Mouse (Mus musculus): ENCODE results near the gene Asns.
A peak's percentile ranks its signal among the peaks of the same experiment; 100 is the strongest.

The Asns gene

GRCm38 (mm10) chr6:7692884-7693585 lies at the start of gene Asns:
TSS of gene Asns (minus strand) at chr6:7693254.
- DNase-seq (ENCODE audit: low read depth, low spot score) = peak; percentile 63

- DNase-seq (ENCODE audit: low read depth, low spot score) = no peak
Observed at GRCm38 (mm10) chr6:7741721-7742120, 48.7 kb upstream of the Asns start.

- no peak for DNase-seq (ENCODE audit: low read depth, low spot score)
Observed at GRCm38 (mm10) chr6:7737842-7738241, 44.8 kb upstream of the Asns start.

GRCm38 (mm10) chr6:7732754-7733708 lies 40.0 kb upstream of the Asns start:
- DNase-seq (ENCODE audit: low read depth, low spot score) = peak; percentile 72

- DNase-seq (ENCODE audit: low read depth, low spot score) = no peak
Observed at GRCm38 (mm10) chr6:7732097-7732496, 39.0 kb upstream of the Asns start.

GRCm38 (mm10) chr6:7729128-7729527 lies 36.1 kb upstream of the Asns start:
- DNase-seq (ENCODE audit: low read depth, low spot score) = no peak

GRCm38 (mm10) chr6:7728241-7728640 lies 35.2 kb upstream of the Asns start:
- no peak for DNase-seq (ENCODE audit: low read depth, low spot score)

GRCm38 (mm10) chr6:7716236-7716635 lies 23.2 kb upstream of the Asns start:
- DNase-seq (ENCODE audit: low read depth, low spot score) = no peak

- no peak for DNase-seq (ENCODE audit: low read depth, low spot score)
Observed at GRCm38 (mm10) chr6:7714230-7714629, 21.2 kb upstream of the Asns start.

GRCm38 (mm10) chr6:7711837-7712330 lies 18.8 kb upstream of the Asns start:
- no peak for DNase-seq (ENCODE audit: low read depth, low spot score)

GRCm38 (mm10) chr6:7708246-7708645 lies 15.2 kb upstream of the Asns start:
- DNase-seq (ENCODE audit: low read depth, low spot score) = no peak

GRCm38 (mm10) chr6:7706796-7707195 lies 13.7 kb upstream of the Asns start:
- no peak for DNase-seq (ENCODE audit: low read depth, low spot score)

GRCm38 (mm10) chr6:7697999-7698699 lies 5.1 kb upstream of the Asns start:
- DNase-seq (ENCODE audit: low read depth, low spot score) = no peak

- DNase-seq (ENCODE audit: low read depth, low spot score) = no peak
Observed at GRCm38 (mm10) chr6:7697077-7697643, 4.1 kb upstream of the Asns start.

GRCm38 (mm10) chr6:7696641-7697040 lies 3.6 kb upstream of the Asns start:
- no peak for DNase-seq (ENCODE audit: low read depth, low spot score)

GRCm38 (mm10) chr6:7695901-7696300 lies 2.8 kb upstream of the Asns start:
- no peak for DNase-seq (ENCODE audit: low read depth, low spot score)

- DNase-seq (ENCODE audit: low read depth, low spot score) = no peak
Observed at GRCm38 (mm10) chr6:7693666-7694065, 612 bp upstream of the Asns start.

GRCm38 (mm10) chr6:7692451-7692850 lies 603 bp downstream of the Asns start:
- DNase-seq (ENCODE audit: low read depth, low spot score) = no peak

- DNase-seq (ENCODE audit: low read depth, low spot score) = no peak
Observed at GRCm38 (mm10) chr6:7692037-7692436, 1.0 kb downstream of the Asns start.

- DNase-seq (ENCODE audit: low read depth, low spot score) = no peak
Observed at GRCm38 (mm10) chr6:7690456-7690855, 2.6 kb downstream of the Asns start.

- no peak for DNase-seq (ENCODE audit: low read depth, low spot score)
Observed at GRCm38 (mm10) chr6:7689180-7689579, 3.9 kb downstream of the Asns start.

- no peak for DNase-seq (ENCODE audit: low read depth, low spot score)
Observed at GRCm38 (mm10) chr6:7686047-7686446, 7.0 kb downstream of the Asns start.
